Mouse (Mus musculus) common myeloid progenitor, adult 5-6 weeks (primary cell): ENCODE results near the gene Oprm1. TPM values are rescaled to one million over a fixed set of nuclear protein-coding genes. Genes with fewer than 3 reads are reported as not detected.
"Not testable (repeated sequence)": the region's sequence is repeated elsewhere in the genome, so short reads cannot be mapped to it uniquely, and the experiment has no call there.

Experiments used
- ATAC-seq: replicated peaks from 2 replicates; pipeline ENCODE4 v1.8.0; 2016; ENCODE audit warnings: low read depth, mild to moderate bottlenecking, moderate TSS enrichment, inconsistent platforms; ENCODE audit not compliant: poor library complexity, severe bottlenecking
- total RNA-seq: library from RNA; stranded (forward); fragments of 200-1000, 187-1606 nt; gene quantifications from 2 replicates; pipeline ENCODE4 v1.2.3, GENCODE M21; 2017

Gene Oprm1
- not detected in 2 replicates for total RNA-seq

DNA sequence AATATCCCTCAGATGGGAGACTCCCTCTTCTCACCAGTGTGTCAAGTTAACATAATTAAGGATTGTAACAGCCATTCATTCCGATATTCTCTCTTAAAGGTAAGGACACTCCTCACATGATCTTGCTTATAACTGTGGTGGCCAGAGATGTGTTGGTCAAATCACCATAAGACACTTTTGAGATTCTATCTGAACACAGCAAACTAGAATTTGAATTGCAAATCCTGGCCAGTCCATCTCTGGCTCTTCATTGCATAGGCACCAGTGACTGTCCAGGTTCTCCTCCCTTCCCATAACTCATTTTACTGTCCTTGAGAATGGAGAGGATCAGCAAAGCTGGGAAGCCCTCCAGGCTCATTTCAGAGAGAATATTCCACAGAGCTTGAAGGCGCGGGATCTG, at the start of gene Oprm1:
Gene Oprm1, plus strand, starts transcription at position 301 of the 400 bp plus-strand sequence.
- no peak for ATAC-seq

DNA sequence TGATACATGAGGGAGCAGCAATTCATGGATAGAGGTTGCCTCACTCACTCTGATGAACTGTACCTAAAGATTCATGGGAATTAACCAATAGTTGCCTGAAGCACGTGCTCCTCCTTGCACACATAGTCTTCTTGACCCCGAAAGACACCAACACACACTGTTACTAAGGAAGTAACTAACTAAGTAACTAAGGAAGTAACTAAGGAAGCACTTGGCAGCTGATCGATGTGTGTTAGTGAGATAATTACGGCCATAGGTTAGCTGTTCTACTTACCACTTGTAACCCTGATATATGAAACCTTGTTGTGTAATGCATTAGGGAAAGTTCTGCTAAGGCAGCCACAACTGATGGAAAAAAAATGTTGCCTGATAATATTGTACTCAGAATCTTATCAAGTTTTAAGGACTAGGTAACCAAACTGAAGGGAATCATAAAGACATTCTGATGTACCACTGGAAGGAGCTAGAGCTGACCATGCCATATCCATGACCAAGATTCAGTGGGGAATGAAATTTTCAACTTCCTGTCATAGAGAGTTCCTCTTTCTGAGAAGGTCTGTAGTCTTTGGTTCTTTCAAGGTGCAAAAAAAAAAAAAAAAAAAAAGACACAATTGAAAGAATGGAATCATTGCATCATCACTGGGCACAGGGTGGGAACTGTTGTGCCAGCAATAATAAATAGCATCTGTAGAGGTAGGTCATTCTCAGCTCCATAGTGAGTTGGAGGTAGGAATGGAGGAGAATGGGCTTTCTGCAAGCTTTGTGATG, 40.9 kb upstream of the Oprm1 start:
- ATAC-seq, result peak; percentile 91

DNA sequence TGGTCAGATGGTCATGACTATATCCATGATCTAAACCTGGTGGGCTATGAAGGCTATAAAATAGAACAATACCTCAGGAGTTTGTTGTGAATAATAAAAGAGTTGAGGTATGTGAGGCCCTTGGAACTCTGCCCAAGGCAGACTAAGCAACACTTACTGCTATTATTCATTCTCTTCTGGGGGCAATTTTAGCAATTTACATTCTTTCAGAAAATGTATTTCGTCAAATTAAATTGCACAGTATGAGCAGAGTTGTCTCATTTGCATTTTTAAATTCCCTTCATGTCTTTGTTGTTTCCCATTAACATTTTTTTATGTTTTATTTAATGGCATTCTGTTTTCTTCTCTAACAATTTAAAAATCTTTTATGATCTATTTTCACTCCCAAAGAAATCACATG, 34.5 kb upstream of the Oprm1 start:
- ATAC-seq, result no peak

DNA sequence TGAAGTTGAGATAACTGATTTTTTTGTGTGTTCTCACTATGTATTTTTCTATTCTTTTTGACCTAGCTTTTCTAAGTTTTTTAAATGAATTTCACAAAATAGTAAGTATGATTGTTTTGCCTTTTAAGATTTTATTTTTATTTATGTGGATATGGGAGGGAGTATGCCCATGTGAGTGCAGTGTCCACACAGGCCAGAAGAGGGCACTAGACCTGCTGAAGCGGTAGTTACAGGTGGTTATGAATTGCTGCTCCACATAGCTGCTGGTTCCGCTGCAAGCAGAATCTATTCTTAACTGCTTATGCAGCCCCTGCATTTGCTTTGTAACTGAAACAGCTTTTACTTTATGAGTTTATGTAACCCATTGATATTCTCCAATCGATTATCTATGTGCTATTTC, 29.8 kb upstream of the Oprm1 start:
- ATAC-seq, result no peak

DNA sequence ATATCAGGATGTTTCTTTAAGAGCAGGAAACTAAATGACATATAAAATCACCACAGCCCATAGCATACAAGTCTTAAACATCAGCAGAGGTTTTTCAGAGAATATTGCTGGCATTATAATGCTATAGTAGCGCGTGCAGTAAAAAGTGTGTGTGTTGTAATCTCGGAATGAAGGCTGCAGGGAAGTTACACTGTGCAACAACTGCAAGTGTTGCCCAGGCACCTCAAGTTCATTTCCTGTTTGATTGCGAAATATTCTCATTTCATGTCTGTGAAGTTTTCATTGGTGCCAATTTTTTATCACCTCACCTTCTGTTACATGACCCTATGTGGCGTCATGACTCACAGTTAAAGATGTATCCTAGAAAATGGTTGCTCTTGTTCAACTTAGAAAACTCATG, 4.9 kb upstream of the Oprm1 start:
- peak; percentile 90 for ATAC-seq

DNA sequence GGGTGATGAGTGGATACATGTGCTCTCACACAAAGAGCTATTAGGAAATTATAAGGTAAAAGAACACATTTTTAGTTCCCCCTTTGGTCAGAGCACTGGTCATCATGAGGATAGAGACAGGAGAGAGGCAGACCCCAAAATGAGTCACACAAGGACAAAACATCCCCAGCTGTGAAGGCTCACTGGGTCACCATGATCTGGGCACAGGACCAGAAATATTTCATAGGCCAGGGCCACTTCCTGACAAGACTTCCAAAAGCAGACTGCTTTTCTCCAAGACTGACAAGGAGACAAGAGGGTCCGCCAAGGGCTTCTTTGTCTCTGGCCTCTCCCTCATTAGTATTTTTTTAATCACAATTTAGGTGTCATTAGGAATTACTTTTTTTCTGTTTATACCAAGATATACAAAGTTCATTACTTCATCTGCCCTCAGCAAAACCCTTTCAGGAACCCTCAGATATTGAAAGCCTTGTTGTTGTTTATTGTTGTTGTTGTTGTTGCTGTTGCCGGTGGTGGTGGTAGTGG, 3.0 kb downstream of the Oprm1 start, which contains the start of gene Gm10945:
Gene Gm10945, minus strand, starts transcription at position 475 of the 525 bp plus-strand sequence.
- no peak for ATAC-seq

DNA sequence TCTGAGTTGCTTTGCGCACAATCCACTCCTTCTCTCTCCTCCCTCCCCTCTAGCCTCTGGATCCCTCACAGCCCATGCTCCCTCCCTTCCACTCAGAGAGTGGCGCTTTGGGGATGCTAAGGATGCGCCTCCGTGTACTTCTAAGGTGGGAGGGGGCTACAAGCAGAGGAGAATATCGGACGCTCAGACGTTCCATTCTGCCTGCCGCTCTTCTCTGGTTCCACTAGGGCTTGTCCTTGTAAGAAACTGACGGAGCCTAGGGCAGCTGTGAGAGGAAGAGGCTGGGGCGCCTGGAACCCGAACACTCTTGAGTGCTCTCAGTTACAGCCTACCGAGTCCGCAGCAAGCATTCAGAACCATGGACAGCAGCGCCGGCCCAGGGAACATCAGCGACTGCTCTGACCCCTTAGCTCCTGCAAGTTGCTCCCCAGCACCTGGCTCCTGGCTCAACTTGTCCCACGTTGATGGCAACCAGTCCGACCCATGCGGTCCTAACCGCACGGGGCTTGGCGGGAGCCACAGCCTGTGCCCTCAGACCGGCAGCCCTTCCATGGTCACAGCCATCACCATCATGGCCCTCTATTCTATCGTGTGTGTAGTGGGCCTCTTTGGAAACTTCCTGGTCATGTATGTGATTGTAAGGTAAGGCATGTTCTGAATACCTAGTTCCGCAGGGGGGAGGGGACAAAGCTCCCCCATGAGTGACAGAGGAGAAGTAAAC, 30.4 kb downstream of the Oprm1 start:
- peak; percentile 92 for ATAC-seq

DNA sequence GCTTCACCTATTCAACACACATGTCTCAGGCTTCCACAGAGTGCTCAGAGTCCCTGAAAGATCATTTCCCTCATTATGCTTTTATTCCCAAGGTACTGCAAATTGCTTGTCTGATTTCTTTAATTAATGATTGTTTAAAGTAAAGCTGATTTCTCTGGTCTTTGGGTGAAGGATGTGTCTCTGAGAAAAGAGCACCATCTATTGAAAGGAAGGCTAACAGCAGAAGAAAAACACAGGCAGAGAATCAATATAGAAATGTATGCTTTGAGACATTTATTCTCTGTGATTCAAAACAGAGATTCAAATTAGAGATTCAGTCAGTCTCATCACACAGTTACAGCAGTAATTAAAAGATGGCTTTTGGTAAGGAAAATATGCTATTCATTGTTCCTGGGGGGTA, 31.9 kb downstream of the Oprm1 start:
- ATAC-seq, result no peak

DNA sequence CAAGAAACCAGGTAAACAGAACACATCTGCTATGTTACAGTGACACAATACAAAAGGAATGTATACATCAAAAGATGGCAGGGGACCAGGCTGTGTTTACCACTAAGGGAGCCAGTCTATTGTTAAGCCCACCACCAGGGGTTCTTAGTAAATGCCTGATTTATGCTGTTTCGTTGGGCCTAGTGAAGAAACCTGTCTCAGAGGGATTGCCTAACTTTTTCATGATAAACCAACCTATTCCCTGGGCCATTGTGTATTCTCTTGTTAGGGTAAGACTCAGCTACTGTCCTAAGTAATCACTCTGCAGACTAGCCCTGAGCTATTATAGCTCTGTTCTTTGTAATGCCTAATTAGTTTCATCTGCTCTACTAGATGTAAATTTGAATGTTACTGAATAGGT, 62.3 kb downstream of the Oprm1 start:
- ATAC-seq, result no peak

DNA sequence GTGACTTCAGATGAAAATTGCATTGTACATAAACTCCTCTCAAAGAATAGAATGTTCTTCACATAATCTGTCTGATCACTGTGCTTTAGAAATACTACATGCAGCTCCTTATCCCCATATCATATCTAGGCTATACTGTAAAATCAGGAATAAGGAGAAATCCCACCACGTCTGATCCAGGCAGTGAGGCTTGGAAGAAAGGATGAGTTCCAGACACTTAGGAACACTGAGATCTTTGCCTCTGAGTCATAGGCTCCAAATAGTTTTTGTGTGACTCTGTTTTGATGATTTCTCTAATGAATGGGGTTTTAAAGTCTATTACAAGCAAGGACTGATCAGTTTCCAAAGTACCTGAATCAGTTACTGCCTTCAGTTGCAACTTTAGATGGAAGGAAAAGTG, 83.9 kb downstream of the Oprm1 start:
- no peak for ATAC-seq

DNA sequence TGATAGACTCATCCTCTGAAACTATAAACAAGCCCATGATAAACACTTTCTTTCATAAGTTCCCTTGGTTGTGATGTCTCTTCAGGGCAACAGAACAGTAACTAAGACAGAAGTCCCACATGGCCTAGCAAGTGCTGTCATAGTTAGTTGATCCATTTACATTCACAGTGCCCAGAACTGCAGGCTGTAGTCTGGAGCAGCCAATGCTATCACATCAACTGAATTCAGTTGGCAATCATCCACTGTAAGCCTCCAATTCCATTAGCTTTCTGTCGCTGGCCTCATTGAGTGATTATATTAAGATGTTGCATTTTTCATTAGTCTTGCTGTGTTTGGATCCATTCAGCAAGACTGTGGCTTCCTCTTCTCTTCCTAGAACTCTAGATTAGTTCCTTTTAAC, 88.0 kb downstream of the Oprm1 start:
- no peak for ATAC-seq

DNA sequence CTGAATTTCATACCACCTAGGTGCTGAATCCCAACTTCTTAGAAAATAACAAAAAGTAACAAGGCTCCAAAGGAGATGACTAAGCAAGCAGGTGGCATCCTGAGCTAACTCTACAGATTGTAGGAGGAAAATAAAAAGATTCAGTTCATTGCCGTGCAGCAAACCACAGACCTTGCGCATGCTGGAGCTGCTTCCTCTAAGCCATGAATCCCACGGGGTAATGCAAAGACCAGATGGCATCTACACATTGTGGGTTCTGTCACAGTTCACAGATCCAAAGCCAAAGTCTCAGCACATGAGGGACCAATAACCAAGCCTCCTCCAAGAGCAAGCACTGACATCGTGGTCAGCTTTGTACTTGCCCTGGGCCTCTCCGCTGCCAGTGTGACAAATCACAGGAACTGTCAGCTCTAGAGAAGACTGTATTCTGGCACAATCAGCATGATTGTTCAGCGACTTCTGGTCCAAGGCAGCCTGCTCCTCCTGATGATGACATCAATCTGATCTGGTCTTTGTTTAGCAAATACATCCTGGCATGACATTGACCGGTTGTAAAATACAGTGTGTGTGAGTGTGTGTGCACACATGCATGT, 90.0 kb downstream of the Oprm1 start:
- no peak for ATAC-seq

DNA sequence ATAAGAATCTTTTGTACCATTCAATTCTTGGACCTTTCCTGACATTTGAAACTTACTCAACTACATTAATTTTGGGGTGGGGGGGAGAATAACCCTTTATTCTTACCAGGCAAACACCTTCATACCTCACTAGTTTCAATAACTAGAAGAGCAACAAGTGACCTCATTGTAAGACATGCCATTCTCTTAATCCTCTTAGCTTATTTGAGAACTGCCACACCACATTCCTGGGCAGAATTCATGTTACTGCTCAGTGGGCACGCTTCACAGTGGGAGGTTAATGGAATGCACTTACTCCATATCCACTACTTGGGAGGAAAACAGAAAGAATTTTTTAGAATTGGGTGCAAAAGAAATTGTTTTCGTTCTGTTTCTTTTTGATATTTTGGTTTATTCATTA, 90.5 kb downstream of the Oprm1 start:
- ATAC-seq, result no peak

DNA sequence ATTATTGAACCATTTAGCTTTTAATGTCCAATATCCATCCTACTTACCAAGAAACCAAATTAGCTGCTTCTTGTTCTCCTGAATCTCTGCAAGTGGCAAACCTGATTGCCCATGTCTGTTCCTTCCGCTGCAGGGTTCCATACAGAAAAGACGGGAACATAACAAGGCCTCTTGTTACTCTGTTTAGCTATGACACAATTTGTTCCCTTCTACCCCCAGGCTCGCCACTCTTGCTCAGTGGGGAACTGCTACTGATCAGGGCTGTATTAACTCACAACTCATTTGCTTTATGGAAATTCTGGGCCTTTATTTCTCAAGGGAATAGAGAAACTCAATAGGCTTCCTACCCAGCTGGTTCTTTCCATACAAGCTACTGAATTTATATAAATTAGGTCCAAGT, 97.5 kb downstream of the Oprm1 start:
- no peak for ATAC-seq

DNA sequence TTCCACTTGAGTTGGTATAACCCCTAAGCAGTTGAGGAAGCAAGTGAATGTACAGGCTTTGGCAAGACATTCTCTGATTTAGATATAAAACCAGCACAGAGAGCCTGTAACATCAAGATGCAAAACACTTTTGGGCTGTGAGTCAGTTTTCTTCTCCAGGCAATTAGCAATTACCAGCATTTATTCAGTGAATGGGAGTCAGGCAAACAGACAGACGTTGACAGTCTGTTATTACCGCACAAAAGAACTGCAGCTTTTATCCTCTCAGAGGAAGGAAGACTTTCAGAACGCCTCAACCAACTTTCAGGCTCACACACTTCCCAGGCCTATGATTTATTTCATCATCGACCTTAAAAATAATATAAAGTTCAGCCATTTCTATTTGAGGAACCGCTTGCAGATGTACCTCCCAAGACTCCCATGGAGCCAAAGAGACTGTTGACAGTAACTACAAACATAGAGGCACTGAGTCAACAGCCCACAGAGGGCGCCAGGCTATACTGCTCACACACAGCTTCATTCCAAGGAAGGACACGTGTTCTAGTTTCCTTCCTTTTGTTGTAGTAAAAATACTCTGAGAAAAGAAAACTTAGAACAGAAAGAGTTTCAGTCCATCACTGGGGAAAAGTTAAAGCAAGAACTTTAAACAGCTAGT, 113.2 kb downstream of the Oprm1 start:
- ATAC-seq, result no peak

DNA sequence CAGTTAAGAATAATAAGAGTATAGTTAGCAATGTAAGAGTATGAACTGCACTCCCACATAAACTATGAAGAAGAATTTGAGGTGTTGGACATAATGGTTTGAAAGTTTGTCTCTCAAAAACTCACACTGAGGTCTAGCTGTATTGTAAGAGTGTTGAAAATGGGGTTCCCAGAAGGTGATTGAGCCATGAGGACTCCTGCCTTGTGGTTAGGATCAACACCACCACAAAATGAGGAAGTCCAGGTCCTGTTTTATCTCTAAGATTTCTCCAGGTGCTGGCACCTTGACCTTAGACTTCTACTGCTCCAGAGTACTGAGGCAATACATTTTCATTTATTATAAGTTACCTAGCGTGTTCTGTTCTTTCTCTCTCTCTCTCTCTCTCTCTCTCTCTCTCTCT, 115.6 kb downstream of the Oprm1 start:
- ATAC-seq, result no peak

DNA sequence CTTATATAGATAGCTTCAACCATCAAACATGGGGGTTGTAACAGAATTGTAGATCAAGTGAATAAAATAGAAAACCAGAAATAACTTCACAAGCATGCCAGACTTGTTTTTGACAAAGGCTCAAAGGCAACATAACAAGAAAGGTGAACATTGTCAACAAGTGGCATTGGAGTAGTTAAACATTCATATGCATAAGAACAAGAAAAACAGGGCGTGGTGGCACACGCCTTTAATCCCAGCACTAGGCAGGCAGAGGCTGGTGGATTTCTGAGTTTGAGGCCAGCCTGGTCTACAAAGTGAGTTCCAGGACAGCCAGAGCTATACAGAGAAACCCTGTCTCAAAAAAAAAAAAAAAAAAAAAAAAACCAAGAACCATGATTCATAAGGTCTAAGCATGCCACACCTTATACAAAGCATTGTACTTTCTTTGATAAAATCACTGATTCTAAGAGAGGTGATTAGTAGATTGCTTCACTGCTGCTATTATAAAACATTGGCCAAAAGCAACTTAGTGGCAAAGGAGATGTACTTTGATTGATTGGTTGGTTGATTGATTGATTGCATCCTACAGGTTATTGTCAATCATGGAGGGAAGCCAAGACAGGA, 120.1 kb downstream of the Oprm1 start:
- ATAC-seq, result no peak

DNA sequence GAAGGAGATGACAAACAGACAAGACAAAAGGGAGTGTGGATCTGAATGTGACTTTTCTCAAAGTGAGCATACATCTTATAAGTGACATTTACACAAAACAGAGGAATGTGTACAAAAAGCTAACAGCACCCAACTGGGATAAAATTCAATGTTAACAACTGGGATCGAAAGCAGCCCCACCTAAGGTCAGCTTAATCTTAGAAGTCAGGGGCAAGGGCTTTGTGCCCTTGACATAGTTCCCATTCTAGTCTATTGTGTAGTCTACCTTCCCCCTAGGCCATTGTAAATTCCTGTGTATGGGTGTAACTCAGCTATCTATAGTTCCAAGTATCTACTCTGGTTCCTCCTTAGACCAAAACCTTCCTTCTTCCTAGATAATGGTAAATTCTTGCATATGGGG, 123.7 kb downstream of the Oprm1 start:
- ATAC-seq, result not testable (repeated sequence)

DNA sequence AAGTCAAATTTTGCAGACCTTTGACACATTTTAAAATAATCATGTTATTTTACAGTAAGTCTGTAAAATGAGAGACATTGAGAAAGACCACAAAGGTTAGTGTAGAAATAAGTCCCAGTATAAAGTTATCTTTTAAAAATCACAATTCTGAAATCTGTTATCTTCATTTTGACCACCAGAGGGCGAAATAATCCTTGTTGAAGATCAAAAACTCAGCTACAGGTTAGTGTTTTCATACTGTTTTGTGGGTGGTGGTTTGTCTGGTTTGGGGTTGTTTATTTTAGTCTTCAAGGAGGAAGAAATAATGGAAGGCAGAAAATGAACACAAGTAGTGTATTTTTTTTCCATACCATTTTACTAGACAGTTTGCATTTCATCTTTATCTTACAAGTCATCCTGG, 127.2 kb downstream of the Oprm1 start:
- ATAC-seq, result peak; percentile 15; the same call in 1 of the 2 replicates

DNA sequence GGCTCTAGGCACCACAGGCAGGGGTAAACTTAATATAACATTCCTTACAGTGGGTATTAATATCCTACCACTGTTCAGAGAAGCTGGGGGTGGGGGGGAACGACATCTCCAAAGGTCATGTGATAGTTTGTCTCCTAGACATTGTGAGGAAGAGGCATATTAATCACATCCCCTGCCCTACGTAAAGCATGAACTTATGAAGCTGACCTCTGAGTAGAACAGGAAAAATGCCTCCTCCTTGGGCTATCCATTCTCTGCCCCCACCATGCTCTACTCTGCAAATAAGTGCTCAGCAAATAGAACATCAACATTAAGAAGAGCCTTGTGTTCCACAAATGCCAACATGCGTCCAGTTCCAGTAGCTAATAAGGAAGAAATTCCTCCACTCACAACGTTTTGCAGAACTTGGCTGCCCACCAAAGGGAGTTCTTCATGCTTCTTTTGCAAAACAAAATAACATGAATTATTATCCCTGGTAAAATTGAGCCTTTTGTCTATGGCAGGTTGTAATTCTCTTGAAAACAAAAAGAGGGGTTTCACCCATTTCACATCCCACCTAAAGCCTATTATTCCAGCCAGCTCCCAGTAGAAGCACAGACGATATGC, 131.4 kb downstream of the Oprm1 start:
- no peak for ATAC-seq
